Mouse (Mus musculus): ENCODE measurements around the gene Bbc3.

DNA sequence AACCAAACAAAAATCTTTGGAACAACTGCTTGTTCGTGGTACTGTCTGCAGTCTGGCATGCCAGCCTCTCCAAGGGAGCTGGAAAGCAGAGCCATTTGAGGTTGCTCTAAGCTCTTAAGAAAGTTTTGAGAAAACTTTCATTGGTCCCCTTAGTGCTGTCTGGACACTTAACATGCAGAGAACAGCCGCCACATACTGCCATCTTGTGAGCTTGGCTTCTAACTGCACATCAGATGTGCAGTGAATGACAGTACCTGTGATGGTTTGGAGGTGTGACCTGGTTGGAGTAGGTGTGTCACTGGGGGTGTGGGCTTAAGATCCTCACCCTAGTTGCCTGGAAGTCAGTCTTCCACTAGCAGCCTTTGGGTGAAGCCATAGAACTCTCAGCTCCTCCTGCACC, 29.5 kb downstream of the Bbc3 start:
- TF ChIP-seq CTCF (IDR thresholded peaks at IDR 0.05; ENCODE audit: low read depth, low read length) (no peak), GATA1 (IDR thresholded peaks at IDR 0.05; ENCODE audit: borderline replicate concordance, low read length) (no peak)

Measured in G1E (cell line).